Mouse (Mus musculus): ENCODE measurements around the gene Cldn16. TPM values are rescaled to one million over a fixed set of nuclear protein-coding genes. Genes with fewer than 3 reads are reported as not detected.

The Cldn16 gene
- polyA plus RNA-seq (2014; fragmentation: Illumina TruSeq; extraction: RNeasy Lipid Tissue Mini Kit (QIAGEN cat#74804); ENCODE audit: insufficient read depth, low read depth, low replicate concordance), result not detected

GRCm38 (mm10) chr16:26462835-26463234 lies at the start of gene Cldn16:
Gene Cldn16, plus strand, starts transcription at chr16:26463135.

GRCm38 (mm10) chr16:26526669-26527068 lies 63.7 kb downstream of the Cldn16 start, which contains the start of gene Tmem207:
Gene Tmem207, minus strand, starts transcription at chr16:26526769.

Other genes with a start within 250 kb of the Cldn16 start
- gene Cldn1, start 91.3 kb upstream of the Cldn16 start, polyA plus RNA-seq (2014; fragmentation: Illumina TruSeq; extraction: RNeasy Lipid Tissue Mini Kit (QIAGEN cat#74804); ENCODE audit: insufficient read depth, low read depth, low replicate concordance), result 4.8 TPM
- gene Tmem207, start 63.6 kb downstream of the Cldn16 start, polyA plus RNA-seq (2014; fragmentation: Illumina TruSeq; extraction: RNeasy Lipid Tissue Mini Kit (QIAGEN cat#74804); ENCODE audit: insufficient read depth, low read depth, low replicate concordance), result not detected
- 6.0 TPM for gene Il1rap, start 118.6 kb downstream of the Cldn16 start, polyA plus RNA-seq (2014; fragmentation: Illumina TruSeq; extraction: RNeasy Lipid Tissue Mini Kit (QIAGEN cat#74804); ENCODE audit: insufficient read depth, low read depth, low replicate concordance)

Data from lung, adult 10 weeks (tissue).